Mouse (Mus musculus): ENCODE measurements around the gene Senp8. TPM values are rescaled to one million over a fixed set of nuclear protein-coding genes. Genes with fewer than 3 reads are reported as not detected.

Senp8 gene
- polyA plus RNA-seq, 1 experiment from 2014 or later, result 8.6 TPM

DNA sequence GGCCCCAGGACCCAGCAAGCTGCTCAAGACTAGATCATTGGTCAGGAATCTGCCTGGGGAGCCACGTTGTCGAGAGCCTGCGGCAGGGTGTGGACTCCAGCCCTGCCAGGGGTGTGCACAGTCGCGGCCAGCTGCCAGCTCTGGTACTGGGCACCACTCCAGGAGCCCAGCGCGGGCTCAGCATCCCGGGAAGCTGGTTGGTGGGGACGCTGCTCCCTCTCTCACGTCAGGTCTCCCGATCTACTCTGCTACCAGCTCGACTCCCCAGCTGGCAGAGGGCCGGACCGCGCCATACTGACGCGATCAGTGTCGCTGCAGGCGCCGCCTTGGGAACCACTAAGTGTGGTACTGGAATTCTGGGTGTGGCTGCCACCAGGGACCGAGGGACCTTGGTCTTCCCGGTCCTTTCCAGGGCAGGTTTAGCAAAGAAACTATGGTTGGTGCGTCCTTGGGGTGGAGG lies 58.8 kb downstream of the Senp8 start:
- peak; percentile 49 for DNase-seq (ENCODE audit: low spot score)
- no peak overlapping the region for H3K27ac ChIP-seq

DNA sequence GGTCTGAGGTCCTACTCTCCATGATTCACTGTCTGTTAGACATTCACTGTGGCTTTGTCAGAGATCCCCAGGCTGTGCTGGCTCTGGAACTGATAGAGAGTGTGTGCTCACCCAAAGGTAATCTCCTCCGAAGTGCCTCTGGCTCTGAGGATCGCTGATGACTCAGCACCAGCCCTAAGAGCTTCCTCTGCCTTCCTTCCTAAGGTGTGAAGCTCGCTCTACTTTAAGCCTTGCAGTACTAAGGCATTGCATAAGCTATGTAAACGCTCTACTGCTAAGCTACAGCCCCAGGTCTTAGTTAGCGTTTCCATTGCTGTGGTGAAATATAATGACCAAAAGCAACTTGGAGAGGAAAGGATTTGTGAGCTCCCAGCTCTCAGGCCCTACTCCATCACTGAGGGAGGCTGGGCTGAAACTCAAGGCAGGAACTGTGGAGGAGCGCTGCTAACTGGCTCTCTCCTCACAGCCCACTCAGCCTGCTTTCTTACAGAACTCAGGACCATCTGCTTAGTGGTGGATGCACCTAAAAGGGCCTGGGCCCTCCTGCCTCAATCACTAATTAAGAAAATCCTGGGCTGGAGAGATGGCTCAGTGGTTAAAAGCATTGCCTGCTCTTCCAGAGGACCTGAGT lies 63.0 kb downstream of the Senp8 start:
- no peak overlapping the region for H3K9ac ChIP-seq (ENCODE audit: low read depth, low read length)
- DNase-seq (ENCODE audit: low spot score), result no peak
- H3K27ac ChIP-seq, result no peak overlapping the region
- H3K4me3 ChIP-seq (replicated peaks; ENCODE audit: low read depth, low read length), result no peak overlapping the region
- H3K9me3 ChIP-seq (replicated peaks; ENCODE audit: low read length), result no peaks in the 10 kb centered on the region
- no peak for ATAC-seq (replicated peaks; ENCODE audit: low FRiP score, low read depth)
- H3K36me3 ChIP-seq (ENCODE audit: insufficient read depth, low read length), result no peaks in the 10 kb centered on the region
- WGBS, result 40% methylated on average over 6 of the region's 6 CpGs
- H3K4me1 ChIP-seq (replicated peaks; ENCODE audit: insufficient read depth, low read length), result 0 out of 2 replicates have a peak, but pooled peaks cover 4% of the 10 kb centered on the region
- no peak overlapping the region for H3K4me2 ChIP-seq (ENCODE audit: low read length)
- no peak for TF ChIP-seq CTCF (IDR thresholded peaks at IDR 0.05; ENCODE audit: low read depth)
- no peaks in the 10 kb centered on the region for H3K27me3 ChIP-seq (ENCODE audit: insufficient read depth, low read length)

More for the DNA sequence above, 58.8 kb downstream of the Senp8 start:
- no peak; the same call in 1 of the 2 replicates for ATAC-seq (replicated peaks; ENCODE audit: low FRiP score, low read depth)
- TF ChIP-seq CTCF (IDR thresholded peaks at IDR 0.05; ENCODE audit: low read depth), result no peak
- 2% methylated on average over 23 of the region's 23 CpGs for WGBS
- H3K36me3 ChIP-seq (ENCODE audit: insufficient read depth, low read length), result no peaks in the 10 kb centered on the region
- H3K27me3 ChIP-seq (ENCODE audit: insufficient read depth, low read length), result no peaks in the 10 kb centered on the region
- H3K9me3 ChIP-seq (replicated peaks; ENCODE audit: low read length), result no peaks in the 10 kb centered on the region
- 0 out of 2 replicates have a peak, but pooled peaks cover 4% of the 10 kb centered on the region for H3K4me1 ChIP-seq (replicated peaks; ENCODE audit: insufficient read depth, low read length)
- H3K4me2 ChIP-seq (ENCODE audit: low read length), result peak overlapping the region; percentile 50
- no peak overlapping the region for H3K9ac ChIP-seq (ENCODE audit: low read depth, low read length)
- H3K4me3 ChIP-seq (replicated peaks; ENCODE audit: low read depth, low read length), result peak overlapping the region; percentile 9

Other genes with a start within 250 kb of the Senp8 start
- 57.0 and 62.7 TPM in 2 replicates for gene Hexa, start 211.2 kb downstream of the Senp8 start, polyA plus RNA-seq (2015; fragmentation: Nextera tagmentation; extraction: Ambion mirVana)
- 0.11 TPM in 1 of 2 replicates, not detected in the other for gene Tmem202, start 210.9 kb downstream of the Senp8 start, polyA plus RNA-seq (2015; fragmentation: Nextera tagmentation; extraction: Ambion mirVana)
- gene Celf6, start 172.8 kb downstream of the Senp8 start, polyA plus RNA-seq (2015; fragmentation: Nextera tagmentation; extraction: Ambion mirVana), result 0.05 and 0.14 TPM in 2 replicates
- 15.7 and 16.1 TPM in 2 replicates for gene Parp6, start 133.4 kb downstream of the Senp8 start, polyA plus RNA-seq (2015; fragmentation: Nextera tagmentation; extraction: Ambion mirVana)
- 647 and 692 TPM in 2 replicates for gene Pkm, start 94.3 kb downstream of the Senp8 start, polyA plus RNA-seq (2015; fragmentation: Nextera tagmentation; extraction: Ambion mirVana)
- 1.2 and 1.4 TPM in 2 replicates for gene Gramd2, start 70.6 kb downstream of the Senp8 start, polyA plus RNA-seq (2015; fragmentation: Nextera tagmentation; extraction: Ambion mirVana)
- 12.4 and 14.5 TPM in 2 replicates for gene Myo9a, start 186 bp upstream of the Senp8 start, polyA plus RNA-seq (2015; fragmentation: Nextera tagmentation; extraction: Ambion mirVana)
- 0.17 TPM in 1 of 2 replicates, not detected in the other for gene Nr2e3, start 209.9 kb upstream of the Senp8 start, polyA plus RNA-seq (2015; fragmentation: Nextera tagmentation; extraction: Ambion mirVana)

Measured in kidney, postnatal 0 days (tissue).